Mouse (Mus musculus): ENCODE measurements around the gene Rnf19b. TPM values are rescaled to one million over a fixed set of nuclear protein-coding genes. Genes with fewer than 3 reads are reported as not detected.

Gene Rnf19b
- polyA plus RNA-seq, 1 experiment from 2014 or later: 8.1 TPM

DNA sequence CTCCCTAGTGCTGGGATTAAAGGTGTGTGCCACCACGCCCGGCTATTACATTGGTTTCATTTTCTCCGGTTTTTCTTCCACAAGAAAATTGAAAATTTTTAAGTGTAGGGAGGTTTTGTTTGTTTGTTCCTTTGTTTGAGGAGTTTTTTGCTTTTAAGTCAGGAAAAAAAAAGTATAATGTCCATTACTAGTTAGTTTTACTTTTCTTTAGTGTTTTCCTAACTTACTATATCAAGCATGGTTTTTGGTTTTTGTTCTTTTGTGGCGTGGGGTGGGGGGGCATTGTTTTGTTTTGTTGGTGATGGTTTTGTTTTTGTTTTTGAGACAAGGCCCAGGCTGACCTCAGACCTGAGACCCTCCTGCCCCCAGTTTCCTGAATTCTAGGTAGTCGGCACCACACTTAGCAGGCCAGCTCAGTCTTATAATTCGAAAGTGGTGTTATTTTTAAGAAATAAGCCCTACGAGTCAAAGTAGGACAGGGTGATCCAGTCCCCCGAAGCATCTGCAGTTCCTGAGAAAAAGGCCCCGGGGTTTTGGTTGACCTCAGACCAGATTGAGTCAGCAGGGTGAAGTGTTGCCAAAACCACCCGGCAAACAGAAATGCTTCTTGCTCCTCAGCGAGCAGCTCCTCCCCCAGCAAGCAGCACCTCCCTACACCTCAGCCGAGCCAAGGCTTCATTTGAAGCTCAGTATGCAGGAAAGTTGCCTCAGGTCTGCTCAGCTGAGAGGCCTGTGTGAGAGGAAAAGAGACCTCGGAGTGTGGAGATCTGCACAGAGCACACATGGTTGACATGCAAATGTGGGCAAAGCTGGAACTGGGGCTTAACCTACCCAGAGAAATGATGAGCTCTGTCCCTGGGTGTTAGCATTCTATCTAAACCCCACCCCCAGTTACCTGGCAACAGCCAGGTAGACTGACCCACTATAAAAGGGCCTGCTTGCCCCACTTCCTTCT lies 23.1 kb upstream of the Rnf19b start:
- H3K9me3 ChIP-seq (replicated peaks): 0 out of 2 replicates have a peak, but pooled peaks cover 2% of the 10 kb centered on the region
- H3K36me3 ChIP-seq: no peaks in the 10 kb centered on the region
- 52% methylated on average over 13 of the region's 13 CpGs for WGBS
- 0 out of 2 replicates have a peak, but pooled peaks cover 5% of the 10 kb centered on the region for H3K27me3 ChIP-seq (replicated peaks)
- no peak overlapping the region for H3K27ac ChIP-seq (ENCODE audit: poor library complexity, severe bottlenecking)
- ATAC-seq (ENCODE audit: insufficient number of reproducible peaks, low FRiP score): no peak
- H3K9ac ChIP-seq: peak overlapping the region; percentile 40; the same call in 1 of the 2 replicates
- H3K4me1 ChIP-seq (replicated peaks): peaks cover 30% of the 10 kb centered on the region
- H3K4me3 ChIP-seq: no peak overlapping the region
- H3K4me2 ChIP-seq: no peak overlapping the region

DNA sequence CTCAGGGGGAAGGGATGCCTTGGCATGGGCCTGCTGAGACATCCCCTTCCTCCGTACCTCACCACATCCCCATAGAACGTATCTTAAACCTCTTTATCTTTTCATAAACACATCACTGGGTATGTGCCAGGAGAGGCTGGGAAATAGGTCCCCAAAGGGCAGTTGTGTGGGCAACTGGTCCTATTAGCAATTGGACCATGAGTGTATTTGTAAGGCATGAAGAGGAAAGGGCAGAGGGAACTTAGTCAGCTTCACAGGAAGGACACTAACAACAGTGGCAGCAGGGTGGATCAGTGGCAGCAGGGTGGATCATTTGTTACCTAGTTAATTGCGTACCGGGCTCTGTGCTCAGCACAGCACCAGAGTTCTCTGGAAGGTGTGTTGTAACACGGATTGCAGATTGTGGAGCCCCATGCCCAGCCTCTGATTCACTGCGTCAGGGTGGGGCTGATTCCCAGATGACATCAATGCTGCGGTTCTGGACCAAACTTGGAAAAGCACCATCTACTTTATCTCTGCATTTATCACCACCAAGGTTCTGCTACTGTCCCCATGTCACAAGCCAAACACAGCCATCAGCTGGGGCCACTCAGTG lies 22.1 kb upstream of the Rnf19b start:
- H3K9ac ChIP-seq: no peak overlapping the region
- 52% methylated on average over 7 of the region's 7 CpGs for WGBS
- H3K27me3 ChIP-seq (replicated peaks): peaks cover 5% of the 10 kb centered on the region; the same call in 1 of the 2 replicates
- no peaks in the 10 kb centered on the region for H3K36me3 ChIP-seq
- H3K4me1 ChIP-seq (replicated peaks): peaks cover 30% of the 10 kb centered on the region
- 0 out of 2 replicates have a peak, but pooled peaks cover 2% of the 10 kb centered on the region for H3K9me3 ChIP-seq (replicated peaks)
- H3K4me2 ChIP-seq: no peak overlapping the region
- no peak overlapping the region for H3K4me3 ChIP-seq
- no peak for ATAC-seq (ENCODE audit: insufficient number of reproducible peaks, low FRiP score)
- H3K27ac ChIP-seq (ENCODE audit: poor library complexity, severe bottlenecking): no peak overlapping the region

DNA sequence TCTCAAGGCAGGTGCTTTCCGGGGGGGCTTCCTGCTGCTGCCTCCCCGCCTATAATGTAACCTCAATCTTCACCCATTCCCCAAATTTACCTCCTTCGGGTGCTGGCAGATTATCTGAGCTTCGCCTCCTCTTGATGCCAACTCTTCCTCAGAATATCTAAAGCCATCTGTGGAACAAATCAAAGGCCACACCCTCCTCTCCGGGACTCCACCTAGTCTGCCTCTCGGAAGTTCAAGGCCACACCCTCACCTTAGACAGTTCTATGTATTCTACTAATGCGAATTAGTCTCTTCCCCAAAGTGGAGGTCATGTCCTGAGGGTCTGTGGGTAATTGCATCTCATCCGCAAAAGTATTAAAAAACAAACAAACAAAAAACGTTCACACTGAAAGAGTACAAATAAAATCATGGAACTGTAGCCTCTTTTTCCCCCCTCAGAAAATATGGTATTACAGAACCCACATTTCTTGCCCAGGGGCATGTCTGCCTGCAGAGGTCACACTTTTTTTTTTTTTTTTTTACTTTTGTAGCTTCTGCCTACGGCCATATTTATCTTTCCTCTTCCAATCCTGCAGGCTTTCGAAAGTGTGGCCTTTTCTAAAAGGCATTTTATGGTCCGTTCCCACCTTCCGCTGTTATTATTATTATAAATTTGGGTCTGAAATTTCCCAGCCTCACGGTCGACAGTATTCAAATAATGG lies 10.2 kb upstream of the Rnf19b start:
- 18% methylated on average over 15 of the region's 15 CpGs for WGBS
- Histone ChIP-seq H3K27ac (ENCODE audit: poor library complexity, severe bottlenecking) (no peak overlapping the region), H3K4me1 (replicated peaks) (peaks cover 25% of the 10 kb centered on the region), H3K4me3 (peak overlapping the region; percentile 60), H3K9me3 (replicated peaks) (no peaks in the 10 kb centered on the region), H3K9ac (peak overlapping the region; percentile 64), H3K27me3 (replicated peaks) (peaks cover 34% of the 10 kb centered on the region), H3K4me2 (peak overlapping the region; percentile 97), H3K36me3 (no peaks in the 10 kb centered on the region)
- no peak for ATAC-seq (ENCODE audit: insufficient number of reproducible peaks, low FRiP score)

GRCm38 (mm10) chr4:129048501-129049305 lies 9.4 kb upstream of the Rnf19b start:
- Histone ChIP-seq H3K9me3 (replicated peaks) (no peaks in the 10 kb centered on the region), H3K9ac (peak overlapping the region; percentile 64), H3K36me3 (no peaks in the 10 kb centered on the region), H3K4me3 (peak overlapping the region; percentile 60), H3K4me2 (peak overlapping the region; percentile 97), H3K27me3 (replicated peaks) (peaks cover 34% of the 10 kb centered on the region), H3K27ac (ENCODE audit: poor library complexity, severe bottlenecking) (peak overlapping the region; percentile 47; the same call in 1 of the 2 replicates), H3K4me1 (replicated peaks) (peaks cover 25% of the 10 kb centered on the region)
- under 1% methylated on average over 47 of the region's 52 CpGs for WGBS
- peak; percentile 84 for ATAC-seq (ENCODE audit: insufficient number of reproducible peaks, low FRiP score)

- no peak for ATAC-seq (ENCODE audit: insufficient number of reproducible peaks, low FRiP score)
- Histone ChIP-seq H3K9me3 (replicated peaks) (no peaks in the 10 kb centered on the region), H3K27ac (ENCODE audit: poor library complexity, severe bottlenecking) (peak overlapping the region; percentile 47; the same call in 1 of the 2 replicates), H3K4me2 (peak overlapping the region; percentile 97), H3K4me3 (peak overlapping the region; percentile 60), H3K27me3 (replicated peaks) (peaks cover 34% of the 10 kb centered on the region), H3K9ac (peak overlapping the region; percentile 64), H3K4me1 (replicated peaks) (peaks cover 25% of the 10 kb centered on the region), H3K36me3 (no peaks in the 10 kb centered on the region)
- WGBS: 3% methylated on average over 23 of the region's 23 CpGs
Observed at GRCm38 (mm10) chr4:129049306-129050011, 8.6 kb upstream of the Rnf19b start.

DNA sequence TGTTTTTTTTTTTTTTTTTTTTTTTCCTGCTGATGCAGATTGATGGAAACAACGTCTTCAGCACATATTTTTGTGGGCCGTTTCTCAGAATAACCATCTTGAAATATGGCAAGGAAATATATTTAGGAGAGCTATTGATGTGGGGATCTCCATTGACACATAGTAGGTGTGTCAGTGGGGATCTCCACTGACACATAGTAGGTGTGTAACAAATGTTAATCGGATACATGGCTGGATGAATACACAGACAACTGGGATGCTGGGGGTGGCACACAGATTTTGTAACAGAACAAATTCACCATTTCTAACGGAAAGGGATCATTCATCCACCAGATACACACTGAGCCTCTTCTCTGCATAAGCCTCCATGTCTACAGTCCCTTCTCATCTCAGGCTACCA lies 7.7 kb upstream of the Rnf19b start:
- Histone ChIP-seq H3K4me1 (replicated peaks) (peaks cover 25% of the 10 kb centered on the region), H3K36me3 (no peaks in the 10 kb centered on the region), H3K27ac (ENCODE audit: poor library complexity, severe bottlenecking) (no peak overlapping the region), H3K9ac (no peak overlapping the region), H3K9me3 (replicated peaks) (no peaks in the 10 kb centered on the region), H3K4me2 (no peak overlapping the region), H3K4me3 (no peak overlapping the region), H3K27me3 (replicated peaks) (peaks cover 32% of the 10 kb centered on the region)
- no peak for ATAC-seq (ENCODE audit: insufficient number of reproducible peaks, low FRiP score)
- WGBS: 70% methylated on average over 4 of the region's 4 CpGs

DNA sequence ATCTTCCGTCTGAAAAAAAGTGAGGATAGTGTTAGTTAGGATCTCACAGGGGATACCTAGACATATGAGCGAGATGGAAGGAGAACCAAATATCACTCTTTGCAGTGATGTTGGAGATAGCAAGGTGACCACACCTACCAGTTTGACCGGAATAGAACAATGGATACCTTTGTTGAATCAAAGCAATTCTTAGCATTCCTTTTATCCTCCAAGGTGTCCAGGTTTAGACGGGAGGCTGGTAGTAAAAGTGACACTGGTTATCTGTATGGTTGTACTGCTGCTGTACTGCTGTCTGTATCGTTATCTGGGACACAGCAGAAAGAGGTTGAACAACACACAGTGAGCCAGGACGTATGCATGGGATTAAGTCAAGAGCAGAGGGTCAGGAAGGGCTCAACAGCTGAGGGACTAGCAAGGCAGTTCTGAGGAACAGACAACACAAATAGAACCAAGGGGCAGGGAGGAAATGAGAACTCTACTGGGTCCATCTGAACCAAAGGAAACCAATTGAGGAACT lies 7.1 kb upstream of the Rnf19b start:
- Histone ChIP-seq H3K36me3 (no peaks in the 10 kb centered on the region), H3K9me3 (replicated peaks) (no peaks in the 10 kb centered on the region), H3K9ac (no peak overlapping the region), H3K4me2 (peak overlapping the region; percentile 28; the same call in 1 of the 2 replicates), H3K27ac (ENCODE audit: poor library complexity, severe bottlenecking) (no peak overlapping the region), H3K27me3 (replicated peaks) (peaks cover 26% of the 10 kb centered on the region), H3K4me1 (replicated peaks) (peaks cover 25% of the 10 kb centered on the region), H3K4me3 (no peak overlapping the region)
- no peak for ATAC-seq (ENCODE audit: insufficient number of reproducible peaks, low FRiP score)
- WGBS: 40% methylated on average over 6 of the region's 6 CpGs

GRCm38 (mm10) chr4:129051461-129052183 lies 6.4 kb upstream of the Rnf19b start:
- no peak for ATAC-seq (ENCODE audit: insufficient number of reproducible peaks, low FRiP score)
- H3K36me3 ChIP-seq: no peaks in the 10 kb centered on the region
- H3K4me1 ChIP-seq (replicated peaks): peaks cover 25% of the 10 kb centered on the region
- peaks cover 19% of the 10 kb centered on the region for H3K27me3 ChIP-seq (replicated peaks)
- no peak overlapping the region for H3K9ac ChIP-seq
- no peaks in the 10 kb centered on the region for H3K9me3 ChIP-seq (replicated peaks)
- peak overlapping the region; percentile 28; the same call in 1 of the 2 replicates for H3K4me2 ChIP-seq
- 7% methylated on average over 11 of the region's 11 CpGs for WGBS
- H3K27ac ChIP-seq (ENCODE audit: poor library complexity, severe bottlenecking): no peak overlapping the region
- no peak overlapping the region for H3K4me3 ChIP-seq

GRCm38 (mm10) chr4:129054757-129055156 lies 3.3 kb upstream of the Rnf19b start:
- no peak overlapping the region for H3K4me3 ChIP-seq
- peaks cover 25% of the 10 kb centered on the region for H3K4me1 ChIP-seq (replicated peaks)
- peaks cover 6% of the 10 kb centered on the region; the same call in 1 of the 2 replicates for H3K27me3 ChIP-seq (replicated peaks)
- no peak overlapping the region for H3K9ac ChIP-seq
- no peak for ATAC-seq (ENCODE audit: insufficient number of reproducible peaks, low FRiP score)
- no peaks in the 10 kb centered on the region for H3K9me3 ChIP-seq (replicated peaks)
- H3K4me2 ChIP-seq: no peak overlapping the region
- no peak overlapping the region for H3K27ac ChIP-seq (ENCODE audit: poor library complexity, severe bottlenecking)
- H3K36me3 ChIP-seq: no peaks in the 10 kb centered on the region
- WGBS: 85% methylated on average over 12 of the region's 12 CpGs

Data from heart, embryonic 12.5 days (tissue).